Comparison of ENCODE assay signal across 28 mouse cellular contexts in genomic region chr13:7066211-7066610, GRCm38 (mm10).
DNase-seq lines count a peak whose midpoint lies in the region; ATAC-seq lines count a peak whose summit lies in the region.
"Had no signal": no experiment of that assay in that cellular context is flagged by ENCODE, and none has a peak within 500 bp of the region (broad histone marks: within the 10 kb centered on the region; RNA-seq: fewer than 3 reads in every experiment).

No protein-coding gene starts in this region.

- H3K4me3 ChIP-seq in hindbrain, embryonic 13.5 days, result no peak overlapping the region
- H3K4me3 ChIP-seq in hindbrain, embryonic 11.5 days (ENCODE audit: low read depth, low read length), result no peak overlapping the region
- H3K4me3 ChIP-seq in neural tube, embryonic 11.5 days (ENCODE audit: low read depth, low read length), result no peak overlapping the region
- H3K4me3 ChIP-seq in neural tube, embryonic 14.5 days (ENCODE audit: low read depth, low read length), result no peak overlapping the region
- H3K4me3 ChIP-seq: embryonic facial prominence, embryonic 13.5 days; embryonic facial prominence, embryonic 15.5 days; erythroblast, embryonic 14.5 days; forebrain, embryonic 10.5 days; forebrain, embryonic 12.5 days had no signal

- WGBS in hindbrain, embryonic 13.5 days, result 62% methylated on average over 3 of the region's 3 CpGs
- WGBS in hindbrain, embryonic 11.5 days, result 74% methylated on average over 3 of the region's 3 CpGs
- 73% methylated on average over 3 of the region's 3 CpGs for WGBS in neural tube, embryonic 11.5 days
- WGBS in neural tube, embryonic 14.5 days, result 46% methylated on average over 3 of the region's 3 CpGs

- H3K36me3 ChIP-seq in hindbrain, embryonic 13.5 days, result no peaks in the 10 kb centered on the region
- no peaks in the 10 kb centered on the region for H3K36me3 ChIP-seq in hindbrain, embryonic 11.5 days (ENCODE audit: control insufficient read depth, insufficient read depth, low read length)
- no peaks in the 10 kb centered on the region for H3K36me3 ChIP-seq in neural tube, embryonic 11.5 days (ENCODE audit: control insufficient read depth, insufficient read depth, low read length)
- H3K36me3 ChIP-seq in neural tube, embryonic 14.5 days (ENCODE audit: control insufficient read depth, insufficient read depth, low read length), result no peaks in the 10 kb centered on the region
- H3K36me3 ChIP-seq: embryonic facial prominence, embryonic 13.5 days; embryonic facial prominence, embryonic 15.5 days; forebrain, embryonic 10.5 days; forebrain, embryonic 12.5 days; G1E had no signal

- no peaks in the 10 kb centered on the region for H3K27me3 ChIP-seq in hindbrain, embryonic 13.5 days
- no peaks in the 10 kb centered on the region for H3K27me3 ChIP-seq in hindbrain, embryonic 11.5 days (ENCODE audit: control insufficient read depth, insufficient read depth, low read length)
- H3K27me3 ChIP-seq in neural tube, embryonic 11.5 days (ENCODE audit: control insufficient read depth, insufficient read depth, low read length), result no peaks in the 10 kb centered on the region
- no peaks in the 10 kb centered on the region for H3K27me3 ChIP-seq in neural tube, embryonic 14.5 days (ENCODE audit: control insufficient read depth, insufficient read depth, low read length)
- H3K27me3 ChIP-seq: CH12.LX; embryonic facial prominence, embryonic 13.5 days; embryonic facial prominence, embryonic 15.5 days; forebrain, embryonic 12.5 days had no signal

- no peak overlapping the region for H3K9ac ChIP-seq in hindbrain, embryonic 13.5 days
- no peak overlapping the region for H3K9ac ChIP-seq in hindbrain, embryonic 11.5 days (ENCODE audit: low read depth, low read length)
- no peak overlapping the region for H3K9ac ChIP-seq in neural tube, embryonic 11.5 days (ENCODE audit: low read length)
- H3K9ac ChIP-seq in neural tube, embryonic 14.5 days (replicated peaks; ENCODE audit: low read depth, low read length), result no peak overlapping the region
- H3K9ac ChIP-seq: embryonic facial prominence, embryonic 13.5 days; embryonic facial prominence, embryonic 15.5 days; forebrain, embryonic 12.5 days had no signal

- H3K9me3 ChIP-seq in hindbrain, embryonic 13.5 days, result no peaks in the 10 kb centered on the region
- no peaks in the 10 kb centered on the region for H3K9me3 ChIP-seq in hindbrain, embryonic 11.5 days (ENCODE audit: control insufficient read depth, low read length)
- no peaks in the 10 kb centered on the region for H3K9me3 ChIP-seq in neural tube, embryonic 11.5 days (ENCODE audit: control insufficient read depth, low read length)
- no peaks in the 10 kb centered on the region for H3K9me3 ChIP-seq in neural tube, embryonic 14.5 days (ENCODE audit: control insufficient read depth, low read length)
- H3K9me3 ChIP-seq: embryonic facial prominence, embryonic 13.5 days; embryonic facial prominence, embryonic 15.5 days; forebrain, embryonic 10.5 days; forebrain, embryonic 12.5 days; G1E had no signal

- H3K4me1 ChIP-seq in hindbrain, embryonic 13.5 days (replicated peaks), result no peaks in the 10 kb centered on the region; the same call in 1 of the 2 replicates
- no peaks in the 10 kb centered on the region for H3K4me1 ChIP-seq in hindbrain, embryonic 11.5 days (replicated peaks; ENCODE audit: control insufficient read depth, insufficient read depth, low read length)
- H3K4me1 ChIP-seq in neural tube, embryonic 11.5 days (ENCODE audit: control insufficient read depth, insufficient read depth, low read length), result no peaks in the 10 kb centered on the region
- H3K4me1 ChIP-seq in neural tube, embryonic 14.5 days (ENCODE audit: control insufficient read depth, insufficient read depth, low read length), result no peaks in the 10 kb centered on the region
- H3K4me1 ChIP-seq: embryonic facial prominence, embryonic 13.5 days; embryonic facial prominence, embryonic 15.5 days; forebrain, embryonic 10.5 days; forebrain, embryonic 12.5 days had no signal

- DNase-seq in hindbrain, embryonic 11.5 days (ENCODE audit: low spot score), result no peak
- no peak for DNase-seq in neural tube, embryonic 11.5 days (ENCODE audit: low spot score)
- DNase-seq in neural tube, embryonic 10.5 days (ENCODE audit: extremely low spot score, low spot score), result no peak
- no peak for DNase-seq in heart, postnatal 36 days
- no peak for DNase-seq in heart, adult 8-10 months (ENCODE audit: low spot score)
- DNase-seq: adrenal gland, adult 8-10 months; adrenal gland, postnatal 14 days; adrenal gland, postnatal 36 days; B cell, adult 2 months; cerebellum, adult 18-20 months; cerebellum, adult 8-10 months; cerebellum, adult 9-11 months; cerebellum, postnatal 14 days; cerebellum, postnatal 36 days; embryo, embryonic 11 days had no signal

- 0 out of 2 replicates have a peak overlapping the region, but pooled peaks have one; percentile 12 for H3K27ac ChIP-seq in hindbrain, embryonic 13.5 days
- no peak overlapping the region for H3K27ac ChIP-seq in hindbrain, embryonic 11.5 days (ENCODE audit: low read depth, low read length)
- no peak overlapping the region; the same call in 1 of the 2 replicates for H3K27ac ChIP-seq in neural tube, embryonic 11.5 days (ENCODE audit: low read depth, low read length)
- H3K27ac ChIP-seq in neural tube, embryonic 14.5 days (ENCODE audit: low read depth, low read length), result no peak overlapping the region
- H3K27ac ChIP-seq: embryonic facial prominence, embryonic 13.5 days; embryonic facial prominence, embryonic 15.5 days; forebrain, embryonic 10.5 days; forebrain, embryonic 12.5 days had no signal

- no peak overlapping the region for H3K4me2 ChIP-seq in hindbrain, embryonic 13.5 days
- H3K4me2 ChIP-seq in hindbrain, embryonic 11.5 days (replicated peaks; ENCODE audit: low read depth, low read length), result no peak overlapping the region
- H3K4me2 ChIP-seq in neural tube, embryonic 11.5 days (ENCODE audit: low read depth), result no peak overlapping the region
- no peak overlapping the region for H3K4me2 ChIP-seq in neural tube, embryonic 14.5 days (ENCODE audit: low read depth, low read length)
- H3K4me2 ChIP-seq: embryonic facial prominence, embryonic 13.5 days; embryonic facial prominence, embryonic 15.5 days; forebrain, embryonic 12.5 days had no signal

- peak; percentile 59; the same call in 1 of the 2 replicates for ATAC-seq in hindbrain, embryonic 13.5 days (ENCODE audit: low FRiP score)
- ATAC-seq in hindbrain, embryonic 11.5 days (ENCODE audit: low FRiP score), result no peak
- peak; percentile 73; the same call in 1 of the 2 replicates for ATAC-seq in neural tube, embryonic 11.5 days (ENCODE audit: insufficient read depth, low FRiP score, low TSS enrichment)
- ATAC-seq in neural tube, embryonic 14.5 days (ENCODE audit: low read depth), result peak; percentile 85; the same call in 1 of the 2 replicates
- ATAC-seq: activated CD4-positive, CD25-positive, alpha-beta regulatory T cell, adult 4 months; CD4-positive, CD25-positive, alpha-beta regulatory T cell, adult 4 months; forebrain, embryonic 14.5 days; Patski had no signal

- intact Hi-C loops in heart, postnatal 36 days (cut with DNase I), result no loop called here
